21 mouse cellular contexts compared by ENCODE assay signal in genomic region chr8:116634436-116634835, GRCm38 (mm10).
DNase-seq lines count a peak whose midpoint lies in the region; ATAC-seq and TF ChIP-seq lines count a peak whose summit lies in the region.
"Had no signal": no experiment of that assay in that cellular context is flagged by ENCODE, and none has a peak within 500 bp of the region (broad histone marks: within the 10 kb centered on the region; RNA-seq: fewer than 3 reads in every experiment).

No protein-coding gene starts in this region.

- H3K27me3 ChIP-seq in spleen, adult 2 months (ENCODE audit: control insufficient read depth, insufficient read depth, low read length): no peaks in the 10 kb centered on the region
- no peaks in the 10 kb centered on the region for H3K27me3 ChIP-seq in myocyte (ENCODE audit: control insufficient read depth, insufficient read depth, insufficient read length)
- H3K27me3 ChIP-seq: embryonic facial prominence, embryonic 12.5 days; forebrain, embryonic 13.5 days; forebrain, embryonic 15.5 days; Patski had no signal

- no peak for ATAC-seq in megakaryocyte, adult 5-6 weeks (ENCODE audit: poor library complexity, severe bottlenecking)
- ATAC-seq: forebrain, embryonic 13.5 days; forebrain, embryonic 15.5 days; Patski had no signal

- H3K36me3 ChIP-seq in spleen, adult 2 months (ENCODE audit: control insufficient read depth, insufficient read depth, low read length): no peaks in the 10 kb centered on the region
- no peaks in the 10 kb centered on the region for H3K36me3 ChIP-seq in myocyte (ENCODE audit: control insufficient read depth, insufficient read depth)
- H3K36me3 ChIP-seq: embryonic facial prominence, embryonic 10.5 days; embryonic facial prominence, embryonic 12.5 days; forebrain, embryonic 15.5 days; G1E had no signal

- DNase-seq in heart, adult 11 months: peak; percentile 73
- no peak for DNase-seq in heart, postnatal 4 days
- DNase-seq in spleen, adult 2 months (ENCODE audit: low read depth in 1 of 2, low spot score in 2 of 2): no peak
- DNase-seq in spleen, postnatal 36 days (ENCODE audit: low spot score in 2 of 2): no peak
- DNase-seq in A20 (ENCODE audit: low read depth, low spot score): peak; percentile 68
- DNase-seq in left cerebral cortex, adult 11 months (ENCODE audit: low spot score): no peak
- DNase-seq: adrenal gland, adult 8-10 months; adrenal gland, postnatal 14 days; adrenal gland, postnatal 36 days; cerebellum, adult 11-12 months; cerebellum, adult 2 months; cerebellum, adult 9-10 months; cerebellum, postnatal 10 days had no signal

- H3K27ac ChIP-seq in spleen, adult 2 months (ENCODE audit: insufficient read depth, low read length): peak overlapping the region; percentile 84
- H3K27ac ChIP-seq: embryonic facial prominence, embryonic 10.5 days; embryonic facial prominence, embryonic 12.5 days; forebrain, embryonic 13.5 days; forebrain, embryonic 15.5 days had no signal

- WGBS in spleen, adult 2 months: 86% methylated on average over 4 of the region's 4 CpGs

- H3K4me1 ChIP-seq in spleen, adult 2 months (ENCODE audit: control insufficient read depth, insufficient read depth, insufficient read length): peaks cover 53% of the 10 kb centered on the region
- H3K4me1 ChIP-seq: embryonic facial prominence, embryonic 10.5 days; embryonic facial prominence, embryonic 12.5 days; forebrain, embryonic 13.5 days; forebrain, embryonic 15.5 days had no signal

- no peak overlapping the region for H3ac ChIP-seq in myocyte (ENCODE audit: control insufficient read depth, insufficient read length)

- peak overlapping the region; percentile 9 for H3K4me2 ChIP-seq in myocyte (ENCODE audit: low read depth)
- H3K4me2 ChIP-seq: embryonic facial prominence, embryonic 12.5 days; forebrain, embryonic 13.5 days; forebrain, embryonic 15.5 days had no signal

- H3K4me3 ChIP-seq in spleen, adult 2 months (ENCODE audit: extremely low read depth, insufficient read depth, insufficient read length): no peak overlapping the region
- no peak overlapping the region for H3K4me3 ChIP-seq in myocyte
- H3K4me3 ChIP-seq: embryonic facial prominence, embryonic 10.5 days; embryonic facial prominence, embryonic 12.5 days; forebrain, embryonic 13.5 days; forebrain, embryonic 15.5 days had no signal

- TF ChIP-seq POLR2A in spleen, adult 2 months (IDR thresholded peaks at IDR 0.05; ENCODE audit: low read depth, low read length): no peak
- TF ChIP-seq POLR2A in myocyte (IDR thresholded peaks at IDR 0.05; ENCODE audit: insufficient read length, low read depth): no peak

- no peaks in the 10 kb centered on the region for H3K79me2 ChIP-seq in myocyte (ENCODE audit: control insufficient read depth, insufficient read depth)

- no peak for TF ChIP-seq CTCF in spleen, adult 2 months (IDR thresholded peaks at IDR 0.05; ENCODE audit: extremely low read depth, insufficient read depth, insufficient read length, insufficient replicate concordance)

TF ChIP-seq in myocyte, 11 proteins besides CTCF, POLR2A, EP300 and RAD21:
- TF ChIP-seq MYOG (IDR thresholded peaks at IDR 0.05; ENCODE audit: control insufficient read depth in 1 of 3, insufficient read depth in 1 of 3, insufficient read length in 2 of 3, low read depth in 2 of 3): no peak
- no peak for TF ChIP-seq E2F4 (IDR thresholded peaks at IDR 0.05; ENCODE audit: insufficient read depth)
- TF ChIP-seq REST (IDR thresholded peaks at IDR 0.05; ENCODE audit: insufficient read depth, insufficient read length): no peak
- TF ChIP-seq TCF12 (IDR thresholded peaks at IDR 0.05; ENCODE audit: insufficient read depth, poor library complexity, severe bottlenecking): no peak
- TF ChIP-seq MAX (IDR thresholded peaks at IDR 0.05; ENCODE audit: low read depth): no peak
- TF ChIP-seq POLR2AphosphoS2 (IDR thresholded peaks at IDR 0.05; ENCODE audit: insufficient read length, low read depth): no peak
- TF ChIP-seq SRF (IDR thresholded peaks at IDR 0.05; ENCODE audit: control insufficient read depth, insufficient read length, low read depth): no peak

Comparison
In these comparisons a context has a peak if more than half of its experiments do, and no peak if none do; other contexts are left out.
1. DNase-seq: peak in heart, adult 11 months (single experiment) and A20 (single experiment); none in heart, postnatal 4 days (single experiment), spleen, adult 2 months (0 of 2), spleen, postnatal 36 days (0 of 2) and left cerebral cortex, adult 11 months (single experiment).